Mouse (Mus musculus): ENCODE measurements at regions not wholly inside any gene's neighbourhood (a gene's known extent, or its start where the extent isn't known, plus 50 kb on each side); places are given as distances from the start of the nearest gene placed in this dataset.

DNA sequence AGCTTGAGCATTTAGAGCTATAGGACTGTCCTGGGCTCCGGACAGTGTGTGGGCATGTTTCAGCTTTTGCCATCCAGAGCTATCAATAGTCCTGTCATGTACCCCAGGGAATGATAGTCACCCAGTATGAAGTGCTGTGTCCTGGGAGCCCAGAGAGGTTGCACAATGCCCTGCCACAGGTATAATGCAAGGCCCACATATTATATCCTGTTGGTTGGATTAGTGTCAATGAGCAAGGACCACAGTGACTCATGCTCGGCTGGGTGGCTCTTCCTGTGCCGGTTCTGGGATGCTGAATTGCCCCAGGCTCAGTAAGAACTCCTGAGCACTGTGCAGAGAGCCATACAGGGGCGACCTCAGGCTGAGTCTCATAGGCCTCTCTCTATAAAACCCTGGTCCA is 54.5 kb upstream of the Ccnd1 start:
- DNase-seq (ENCODE audit: low read depth, low spot score): no peak

DNA sequence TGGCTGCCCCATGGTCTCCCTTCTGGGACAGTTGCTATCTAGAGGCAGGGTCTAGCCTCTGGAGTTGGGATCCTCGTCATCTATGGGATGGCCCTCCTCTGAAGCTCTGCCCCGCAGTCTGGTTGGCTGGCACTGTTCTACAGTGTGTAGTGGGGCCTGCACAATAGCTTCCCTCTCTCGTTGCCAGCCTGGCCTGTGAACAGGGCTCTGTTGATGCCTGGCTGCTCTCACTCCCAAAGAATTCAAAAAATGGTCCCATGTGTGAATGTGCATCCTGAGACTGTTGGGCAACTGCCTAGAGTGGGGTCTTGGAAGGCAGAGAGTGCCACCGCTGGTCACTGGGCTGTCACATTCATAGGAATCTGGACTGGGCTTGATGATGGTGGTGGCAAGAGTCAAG is 53.8 kb upstream of the Ccnd1 start:
- DNase-seq (ENCODE audit: low read depth, low spot score): no peak

- no peak for DNase-seq (ENCODE audit: low read depth, low spot score)
Measured at GRCm38 (mm10) chr7:144991760-144992159, 52.0 kb upstream of the Ccnd1 start.

Measured in WW6 (cell line).